Mouse (Mus musculus) lung, adult 2 months (tissue): Measurements from ENCODE around the gene Borcs6.

Source experiments
- CTCF ChIP-seq: fragments of 200-500 bp; IDR thresholded peaks from 2 replicates; pipeline ENCODE4 v1.5.1; 2011; ENCODE audit warnings: mild to moderate bottlenecking, low read length, control low read depth; ENCODE audit not compliant: insufficient read depth
- POLR2A ChIP-seq: fragments of 200-500 bp; IDR thresholded peaks from 2 replicates; pipeline ENCODE4 v1.6.1; 2011; ENCODE audit warnings: low read depth, mild to moderate bottlenecking, control low read depth, low read length, borderline replicate concordance; ENCODE audit errors: extremely low read depth

DNA sequence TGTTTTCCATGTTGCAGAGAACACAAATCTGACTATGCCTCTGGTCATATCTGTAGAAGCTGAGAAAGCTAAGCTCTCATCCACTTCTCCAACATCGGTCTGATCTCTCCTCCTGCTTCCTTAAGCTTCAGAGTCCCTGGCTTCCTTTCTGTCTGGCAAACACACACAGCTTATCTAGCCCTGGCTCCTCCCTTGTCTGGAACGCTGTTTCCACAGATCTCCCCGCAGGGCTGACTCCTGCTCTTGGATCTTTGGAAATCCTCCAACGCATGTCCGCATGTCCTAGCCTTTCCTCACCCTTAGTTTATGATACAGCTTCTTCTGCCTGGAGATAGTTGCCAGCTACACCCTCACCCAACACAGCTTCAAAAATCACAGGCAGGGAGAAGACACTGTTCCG is 8.1 kb downstream of the Borcs6 start:
- TF ChIP-seq CTCF (no peak), POLR2A (no peak)
